Mouse (Mus musculus): ENCODE measurements around the gene Chaf1a. TPM values are rescaled to one million over a fixed set of nuclear protein-coding genes. Genes with fewer than 3 reads are reported as not detected.

The Chaf1a gene
- total and polyA plus RNA-seq, 3 experiments = 49.5 to 116 TPM; not detected in 1

GRCm38 (mm10) chr17:56011441-56011840 lies 28.8 kb upstream of the Chaf1a start:
- H3K27ac ChIP-seq (ENCODE audit: control insufficient read depth, low read depth, low read length) = no peak overlapping the region
- no peak overlapping the region for H3K4me3 ChIP-seq (ENCODE audit: control insufficient read depth in 1 of 2, insufficient read depth in 1 of 2, low read depth in 2 of 2, low read length in 2 of 2)
- TF ChIP-seq ZKSCAN1 (IDR thresholded peaks at IDR 0.05; ENCODE audit: low read depth, low read length) = no peak
- no peak for TF ChIP-seq MAZ (IDR thresholded peaks at IDR 0.05; ENCODE audit: low read depth, low read length)
- TF ChIP-seq NELFE (IDR thresholded peaks at IDR 0.05; ENCODE audit: low read depth, low read length) = no peak
- no peak for TF ChIP-seq SIN3A (IDR thresholded peaks at IDR 0.05; ENCODE audit: low read length)
- TF ChIP-seq JUND (IDR thresholded peaks at IDR 0.05; ENCODE audit: low read depth, low read length) = no peak
- no peak for TF ChIP-seq POLR2AphosphoS2 (IDR thresholded peaks at IDR 0.05; ENCODE audit: low read length)
- no peaks in the 10 kb centered on the region for H3K27me3 ChIP-seq (ENCODE audit: control insufficient read depth in 1 of 2, insufficient read depth in 2 of 2, low read length in 2 of 2)
- no peaks in the 10 kb centered on the region for H3K9me3 ChIP-seq (replicated peaks; ENCODE audit: insufficient read depth, low read length)
- H3K9ac ChIP-seq (ENCODE audit: control insufficient read depth, low read depth, low read length, poor library complexity, severe bottlenecking) = no peak overlapping the region
- no peaks in the 10 kb centered on the region for H3K79me2 ChIP-seq (ENCODE audit: control insufficient read depth, insufficient read depth, low read length, poor library complexity)
- H3K36me3 ChIP-seq (ENCODE audit: control insufficient read depth in 1 of 2, insufficient read depth in 2 of 2, low read length in 2 of 2) = peaks cover 0 to 8% of the 10 kb centered on the region in 2 experiments; a peak in 2 of 4 replicates
- peaks cover 0 to 17% of the 10 kb centered on the region in 2 experiments; a peak in 2 of 4 replicates for H3K4me1 ChIP-seq (ENCODE audit: control insufficient read depth in 1 of 2, insufficient read depth in 2 of 2, low read length in 2 of 2)
- DNase-seq (ENCODE audit: low read depth, low spot score) = no peak

- peaks cover 0 to 3% of the 10 kb centered on the region in 2 experiments; a peak in 2 of 4 replicates for H3K36me3 ChIP-seq (ENCODE audit: control insufficient read depth in 1 of 2, insufficient read depth in 2 of 2, low read length in 2 of 2)
Measured at GRCm38 (mm10) chr17:56015293-56015692, 24.9 kb upstream of the Chaf1a start.

GRCm38 (mm10) chr17:56016382-56016781 lies 23.9 kb upstream of the Chaf1a start:
- Histone ChIP-seq H3K27me3 (ENCODE audit: control insufficient read depth in 1 of 2, insufficient read depth in 2 of 2, low read length in 2 of 2) (no peaks in the 10 kb centered on the region), H3K4me1 (ENCODE audit: control insufficient read depth in 1 of 2, insufficient read depth in 2 of 2, low read length in 2 of 2) (no peaks in the 10 kb centered on the region), H3K27ac (ENCODE audit: control insufficient read depth, low read depth, low read length) (no peak overlapping the region), H3K36me3 (ENCODE audit: control insufficient read depth in 1 of 2, insufficient read depth in 2 of 2, low read length in 2 of 2) (peaks cover 0 to 3% of the 10 kb centered on the region in 2 experiments; a peak in 2 of 4 replicates), H3K9me3 (replicated peaks; ENCODE audit: insufficient read depth, low read length) (no peaks in the 10 kb centered on the region), H3K79me2 (ENCODE audit: control insufficient read depth, insufficient read depth, low read length, poor library complexity) (no peaks in the 10 kb centered on the region), H3K4me3 (ENCODE audit: control insufficient read depth in 1 of 2, insufficient read depth in 1 of 2, low read depth in 2 of 2, low read length in 2 of 2) (no peak overlapping the region), H3K9ac (ENCODE audit: control insufficient read depth, low read depth, low read length, poor library complexity, severe bottlenecking) (no peak overlapping the region)
- TF ChIP-seq POLR2AphosphoS2 (IDR thresholded peaks at IDR 0.05; ENCODE audit: low read length) (peak; percentile 63), MXI1 (IDR thresholded peaks at IDR 0.05; ENCODE audit: low read depth, low read length) (no peak)
- DNase-seq (ENCODE audit: low read depth, low spot score) = no peak

More at GRCm38 (mm10) chr17:56015293-56015692, 24.9 kb upstream of the Chaf1a start:
- Histone ChIP-seq H3K27me3 (ENCODE audit: control insufficient read depth in 1 of 2, insufficient read depth in 2 of 2, low read length in 2 of 2) (no peaks in the 10 kb centered on the region), H3K27ac (ENCODE audit: control insufficient read depth, low read depth, low read length) (no peak overlapping the region), H3K79me2 (ENCODE audit: control insufficient read depth, insufficient read depth, low read length, poor library complexity) (no peaks in the 10 kb centered on the region), H3K9ac (ENCODE audit: control insufficient read depth, low read depth, low read length, poor library complexity, severe bottlenecking) (no peak overlapping the region), H3K4me1 (ENCODE audit: control insufficient read depth in 1 of 2, insufficient read depth in 2 of 2, low read length in 2 of 2) (peaks cover 0 to 3% of the 10 kb centered on the region in 2 experiments; a peak in 2 of 4 replicates), H3K4me3 (ENCODE audit: control insufficient read depth in 1 of 2, insufficient read depth in 1 of 2, low read depth in 2 of 2, low read length in 2 of 2) (no peak overlapping the region), H3K9me3 (replicated peaks; ENCODE audit: insufficient read depth, low read length) (no peaks in the 10 kb centered on the region)
- DNase-seq (ENCODE audit: low read depth, low spot score) = peak; percentile 5
- TF ChIP-seq UBTF (IDR thresholded peaks at IDR 0.05; ENCODE audit: borderline replicate concordance, insufficient read depth, low read depth, low read length) = no peak
- TF ChIP-seq JUND (IDR thresholded peaks at IDR 0.05; ENCODE audit: low read depth, low read length) = no peak
- no peak for TF ChIP-seq ZKSCAN1 (IDR thresholded peaks at IDR 0.05; ENCODE audit: low read depth, low read length)
- peak; percentile 43; the same call in 1 of the 2 replicates for TF ChIP-seq POLR2AphosphoS2 (IDR thresholded peaks at IDR 0.05; ENCODE audit: low read length)

Data from MEL (cell line).